Mouse (Mus musculus) large intestine, adult 2 months (tissue): ENCODE results near the gene Syt1. TPM values are rescaled to one million over a fixed set of nuclear protein-coding genes. Genes with fewer than 3 reads are reported as not detected.

Experiments used
- DNase-seq: peaks from one replicate; pipeline ENCODE4 v3.0.0-alpha.2; 2012; ENCODE audit warnings: low read depth, low spot score
- WGBS: fragments of 180-500 bp; shearing (Covaris S2); methylation state at CpG from one replicate; pipeline ENCODE4 v1.1.7; 2018; 5-methylcytosine and 5-hydroxymethylcytosine counted together
- polyA plus RNA-seq: library from polyadenylated mRNA; depleted of rRNA; stranded (reverse); fragments of >200 nt; gene quantifications from 2 replicates; pipeline ENCODE4 v1.2.3, GENCODE M21; 2012

Syt1 gene
- polyA plus RNA-seq, 1 experiment, result 0.88 TPM

GRCm38 (mm10) chr10:108480146-108480850, 530.5 kb downstream of the Syt1 start:
- WGBS, result 83% methylated on average over 11 of the region's 11 CpGs
- DNase-seq, result no peak

DNA sequence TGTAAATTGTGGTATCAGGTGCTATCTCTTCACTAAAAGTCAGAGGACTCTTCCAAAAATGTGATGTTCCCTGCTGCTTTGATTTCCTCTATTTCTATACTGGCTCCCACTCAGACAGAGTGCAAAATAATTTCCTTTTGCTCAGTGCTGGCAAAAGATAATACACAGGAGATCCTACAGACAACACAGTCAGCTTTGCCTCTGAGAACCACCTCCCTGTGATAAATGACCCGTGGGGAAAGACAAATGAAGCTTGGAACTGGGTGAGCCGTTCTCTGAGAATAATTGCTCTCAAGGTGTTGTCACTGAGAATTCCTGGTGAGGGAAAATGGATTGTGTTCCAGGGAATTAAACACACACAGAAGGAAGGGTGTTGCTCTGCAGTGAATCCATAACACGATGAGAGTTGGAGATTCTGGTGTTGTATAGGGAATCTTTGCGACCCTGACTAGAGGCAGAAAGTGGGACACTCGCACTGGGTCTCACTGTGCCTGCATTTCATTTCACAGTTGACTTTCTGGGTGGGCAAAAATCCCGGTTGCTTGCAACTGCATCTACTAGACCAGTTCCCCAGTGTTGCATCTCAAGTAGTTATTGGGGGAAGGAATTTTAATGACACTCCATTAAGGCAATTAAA, 540.3 kb downstream of the Syt1 start:
- no peak for DNase-seq
- 29% methylated on average over 6 of the region's 6 CpGs for WGBS

- no peak for DNase-seq
- 35% methylated on average over 8 of the region's 8 CpGs for WGBS
These were observed 544.2 kb downstream of the Syt1 start for GRCm38 (mm10) chr10:108466539-108466938.

GRCm38 (mm10) chr10:108461862-108462261, 548.9 kb downstream of the Syt1 start:
- DNase-seq, result no peak
- 88% methylated on average over 2 of the region's 2 CpGs for WGBS

DNA sequence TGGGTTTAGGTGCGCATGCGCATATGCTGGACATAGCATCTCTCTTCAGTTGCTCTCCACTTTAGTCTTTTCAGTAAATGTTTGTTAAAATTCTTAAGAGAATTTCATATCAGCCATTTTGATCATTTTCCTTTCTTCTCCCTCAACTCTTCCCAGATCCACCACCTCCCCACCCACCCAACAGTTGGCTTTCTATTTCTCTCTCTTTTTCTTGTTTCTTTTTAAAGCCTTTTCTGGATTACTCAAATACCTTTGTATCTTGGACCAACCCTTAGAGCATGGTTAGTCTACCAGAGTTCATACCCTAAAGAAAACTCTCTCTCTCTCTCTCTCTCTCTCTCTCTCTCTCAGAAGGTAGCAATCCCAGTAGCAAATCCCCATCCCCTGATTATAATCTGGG, 553.7 kb downstream of the Syt1 start:
- no peak for DNase-seq
- WGBS, result 100% methylated on average over 2 of the region's 2 CpGs

- no peak for DNase-seq
- 83% methylated on average over 2 of the region's 2 CpGs for WGBS
These were observed 554.9 kb downstream of the Syt1 start for GRCm38 (mm10) chr10:108455883-108456282.

DNA sequence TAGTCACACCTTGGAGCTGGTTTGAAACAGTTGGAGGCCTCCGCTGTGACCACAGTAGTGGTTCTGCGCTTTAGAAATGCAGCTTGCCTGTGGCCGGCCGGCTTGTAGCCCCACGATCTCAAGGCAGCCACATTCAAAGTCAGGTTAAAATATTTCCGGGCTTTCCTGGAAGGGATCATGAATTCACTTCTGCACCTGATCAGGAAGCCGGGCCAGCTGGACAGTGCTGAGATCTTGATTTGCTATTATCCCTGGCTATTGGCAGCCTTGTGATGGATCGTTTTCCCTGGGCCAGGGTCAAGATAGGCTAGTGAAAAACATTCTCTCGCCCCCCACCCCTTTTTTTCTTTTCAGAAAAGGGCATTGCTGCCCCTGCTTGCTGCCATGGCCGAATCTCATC, 555.6 kb downstream of the Syt1 start:
- 89% methylated on average over 10 of the region's 10 CpGs for WGBS
- DNase-seq, result no peak

DNA sequence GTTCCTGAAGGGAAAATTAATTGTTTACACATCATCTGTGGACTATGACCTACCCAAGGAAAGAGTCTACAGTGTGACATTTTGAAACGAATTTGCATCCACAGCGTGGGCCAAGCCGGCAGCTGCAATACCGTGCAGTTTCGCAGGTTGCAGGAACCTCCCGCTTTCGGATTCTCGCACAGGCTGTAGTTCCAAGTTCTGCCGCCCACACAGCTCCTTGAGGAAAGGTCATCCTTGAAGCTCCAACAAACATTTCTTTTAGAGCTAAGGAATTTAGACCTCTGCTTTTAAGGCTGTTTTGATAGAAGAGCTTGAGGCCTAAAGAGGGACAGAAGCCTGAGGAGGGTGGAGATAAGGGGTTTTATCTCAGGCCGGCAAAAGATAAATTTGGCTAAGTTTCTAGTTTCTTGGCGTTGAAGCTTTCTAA, 556.1 kb downstream of the Syt1 start:
- no peak for DNase-seq
- WGBS, result 59% methylated on average over 11 of the region's 11 CpGs

GRCm38 (mm10) chr10:108453561-108453960, 557.2 kb downstream of the Syt1 start:
- 15% methylated on average over 2 of the region's 2 CpGs for WGBS
- no peak for DNase-seq

- WGBS, result 93% methylated on average over 9 of the region's 9 CpGs
- DNase-seq, result no peak
These were observed 558.4 kb downstream of the Syt1 start for GRCm38 (mm10) chr10:108452421-108452820.

- WGBS, result 88% methylated on average over 8 of the region's 8 CpGs
- no peak for DNase-seq
These were observed 559.3 kb downstream of the Syt1 start for GRCm38 (mm10) chr10:108451516-108451915.

GRCm38 (mm10) chr10:108450401-108450800, 560.4 kb downstream of the Syt1 start:
- DNase-seq, result no peak
- 94% methylated on average over 4 of the region's 4 CpGs for WGBS

DNA sequence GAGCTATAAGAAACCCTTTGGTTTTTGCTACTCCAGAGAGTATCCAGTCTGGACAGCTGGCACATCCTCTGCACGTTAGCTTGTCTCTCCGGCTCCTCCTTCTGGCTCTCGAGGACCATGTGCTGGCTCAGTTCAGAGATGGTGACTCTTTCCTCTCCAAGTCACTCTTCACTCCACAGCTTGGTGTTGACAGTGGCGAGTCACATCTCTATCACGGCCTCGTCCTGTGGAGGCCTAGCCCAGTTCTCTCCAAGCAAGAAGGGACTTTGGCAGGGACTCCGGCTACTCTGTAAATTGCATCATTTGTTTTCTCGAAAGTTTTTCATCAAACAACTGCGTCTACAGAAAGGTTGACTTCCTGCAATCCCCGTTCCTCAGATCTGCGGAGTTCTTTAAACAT, 562.4 kb downstream of the Syt1 start:
- DNase-seq, result no peak
- WGBS, result 74% methylated on average over 11 of the region's 11 CpGs
